Mouse (Mus musculus) olfactory bulb, adult 2 months (tissue): ENCODE data around the gene Morn3.

Experiments
- CTCF ChIP-seq: fragments of 200-500 bp; IDR thresholded peaks from 2 replicates; pipeline ENCODE4 v1.5.1; 2012; ENCODE audit warnings: low read depth, mild to moderate bottlenecking, low read length, moderate library complexity; ENCODE audit not compliant: insufficient read depth
- POLR2A ChIP-seq: fragments of 200-500 bp; IDR thresholded peaks from 2 replicates; pipeline ENCODE4 v1.6.1; 2012; ENCODE audit warnings: mild to moderate bottlenecking, low read depth, low read length, moderate library complexity; ENCODE audit not compliant: insufficient read depth

GRCm38 (mm10) chr5:123088784-123089183 lies 42.0 kb upstream of the Morn3 start:
- TF ChIP-seq CTCF (no peak), POLR2A (no peak)
